Mouse (Mus musculus) heart, embryonic 11.5 days (tissue): ENCODE data around the gene Agbl3. TPM values are rescaled to one million over a fixed set of nuclear protein-coding genes. Genes with fewer than 3 reads are reported as not detected.

ENCODE experiments used
- ATAC-seq: fragments of 200-750 bp; cut with Nextera tagmentation; replicated peaks from 2 replicates; pipeline ENCODE4 v1.8.0; 2017; ENCODE audit warnings: moderate library complexity; ENCODE audit not compliant: insufficient number of reproducible peaks, low FRiP score, low TSS enrichment
- H3K27ac ChIP-seq: fragments of 300-500 bp; sonication (generic); 2 replicates; pipeline ENCODE4 v1.5.1; 2014; ENCODE audit warnings: mild to moderate bottlenecking, low read depth, low read length
- H3K27me3 ChIP-seq: fragments of 300-500 bp; sonication (generic); 2 replicates; pipeline ENCODE4 v1.6.1; 2014; ENCODE audit warnings: mild to moderate bottlenecking, low read length, mixed read lengths; ENCODE audit not compliant: control insufficient read depth, insufficient read depth
- H3K36me3 ChIP-seq: fragments of 300-500 bp; sonication (generic); 2 replicates; pipeline ENCODE4 v1.6.1; 2014; ENCODE audit warnings: mild to moderate bottlenecking, low read length, moderate library complexity, mixed read lengths; ENCODE audit not compliant: control insufficient read depth, insufficient read depth
- H3K4me1 ChIP-seq: fragments of 300-500 bp; sonication (generic); 2 replicates; pipeline ENCODE4 v1.6.1; 2014; ENCODE audit warnings: low read length; ENCODE audit not compliant: control insufficient read depth, insufficient read depth
- H3K4me2 ChIP-seq: fragments of 300-500 bp; sonication (generic); 2 replicates; pipeline ENCODE4 v1.6.1; 2014; ENCODE audit warnings: mild to moderate bottlenecking, moderate library complexity
- H3K4me3 ChIP-seq: fragments of 300-500 bp; sonication (generic); 2 replicates; pipeline ENCODE4 v1.5.1; 2014; ENCODE audit warnings: low read depth, low read length
- H3K9ac ChIP-seq: fragments of 300-500 bp; sonication (generic); 2 replicates; pipeline ENCODE4 v1.6.1; 2014; ENCODE audit warnings: mild to moderate bottlenecking, low read depth, low read length, moderate library complexity
- H3K9me3 ChIP-seq: fragments of 300-500 bp; sonication (generic); replicated peaks from 2 replicates; pipeline ENCODE4 v1.6.1; 2016; ENCODE audit warnings: low read length; ENCODE audit not compliant: control insufficient read depth
- WGBS: fragments of 180-500 bp; shearing (Covaris S2); extraction: QIAGEN DNeasy Blood & Tissue Kit; methylation state at CpG from one replicate; pipeline ENCODE4 v1.1.7; 2014; ENCODE audit not compliant: insufficient replicate concordance; 5-methylcytosine and 5-hydroxymethylcytosine counted together
- polyA plus RNA-seq: library from polyadenylated mRNA; unstranded; fragments of >200 nt; fragmentation: Nextera tagmentation; extraction: Ambion mirVana; gene quantifications from 2 replicates; pipeline ENCODE4 v1.2.1, GENCODE M21; 2014

The Agbl3 gene
- polyA plus RNA-seq, 1 experiment from 2014 or later = 4.7 TPM

- Histone ChIP-seq H3K4me2 (no peak overlapping the region), H3K9ac (no peak overlapping the region), H3K9me3 (no peaks in the 10 kb centered on the region), H3K4me3 (no peak overlapping the region), H3K27me3 (no peaks in the 10 kb centered on the region), H3K36me3 (peaks cover 15% of the 10 kb centered on the region), H3K4me1 (peaks cover 30% of the 10 kb centered on the region), H3K27ac (no peak overlapping the region)
- 63% methylated on average over 6 of the region's 6 CpGs for WGBS
- ATAC-seq = no peak
Measured at GRCm38 (mm10) chr6:34879911-34880475, 99.8 kb downstream of the Agbl3 start.

GRCm38 (mm10) chr6:34884724-34885123, 104.5 kb downstream of the Agbl3 start:
- 82% methylated on average over 7 of the region's 7 CpGs for WGBS
- H3K27me3 ChIP-seq = no peaks in the 10 kb centered on the region
- H3K9me3 ChIP-seq = no peaks in the 10 kb centered on the region
- no peak overlapping the region for H3K4me3 ChIP-seq
- H3K9ac ChIP-seq = no peak overlapping the region
- peaks cover 11% of the 10 kb centered on the region for H3K4me1 ChIP-seq
- no peak for ATAC-seq
- no peak overlapping the region for H3K27ac ChIP-seq
- no peak overlapping the region for H3K4me2 ChIP-seq
- H3K36me3 ChIP-seq = peaks cover 20% of the 10 kb centered on the region

- H3K27ac ChIP-seq = peak overlapping the region; percentile 37; the same call in 1 of the 2 replicates
- WGBS = 71% methylated on average over 6 of the region's 6 CpGs
- H3K9me3 ChIP-seq = no peaks in the 10 kb centered on the region
- H3K4me2 ChIP-seq = no peak overlapping the region
- H3K27me3 ChIP-seq = no peaks in the 10 kb centered on the region
- H3K9ac ChIP-seq = no peak overlapping the region
- peaks cover 13% of the 10 kb centered on the region for H3K4me1 ChIP-seq
- ATAC-seq = no peak
- peaks cover 31% of the 10 kb centered on the region for H3K36me3 ChIP-seq
- H3K4me3 ChIP-seq = no peak overlapping the region
Measured at GRCm38 (mm10) chr6:34887131-34887850, 107.1 kb downstream of the Agbl3 start.

GRCm38 (mm10) chr6:34889185-34889584, 109.0 kb downstream of the Agbl3 start:
- Histone ChIP-seq H3K36me3 (peaks cover 35% of the 10 kb centered on the region), H3K4me3 (no peak overlapping the region), H3K27ac (no peak overlapping the region), H3K9me3 (no peaks in the 10 kb centered on the region), H3K4me1 (peaks cover 13% of the 10 kb centered on the region), H3K4me2 (no peak overlapping the region), H3K9ac (no peak overlapping the region), H3K27me3 (no peaks in the 10 kb centered on the region)
- 71% methylated on average over 4 of the region's 4 CpGs for WGBS
- ATAC-seq = no peak

GRCm38 (mm10) chr6:34895569-34895968, 115.3 kb downstream of the Agbl3 start:
- ATAC-seq = no peak
- 87% methylated on average over 7 of the region's 7 CpGs for WGBS
- peaks cover 19% of the 10 kb centered on the region for H3K4me1 ChIP-seq

GRCm38 (mm10) chr6:34896168-34896780, 116.0 kb downstream of the Agbl3 start:
- H3K9me3 ChIP-seq = no peaks in the 10 kb centered on the region
- no peak for ATAC-seq
- peaks cover 17% of the 10 kb centered on the region for H3K4me1 ChIP-seq
- no peaks in the 10 kb centered on the region for H3K27me3 ChIP-seq
- H3K4me2 ChIP-seq = no peak overlapping the region
- H3K4me3 ChIP-seq = no peak overlapping the region
- WGBS = 56% methylated on average over 16 of the region's 16 CpGs
- H3K27ac ChIP-seq = no peak overlapping the region
- peaks cover 35% of the 10 kb centered on the region for H3K36me3 ChIP-seq
- H3K9ac ChIP-seq = no peak overlapping the region

More at GRCm38 (mm10) chr6:34895569-34895968, 115.3 kb downstream of the Agbl3 start:
- H3K9ac ChIP-seq = no peak overlapping the region
- H3K27me3 ChIP-seq = no peaks in the 10 kb centered on the region
- H3K27ac ChIP-seq = no peak overlapping the region
- no peaks in the 10 kb centered on the region for H3K9me3 ChIP-seq
- H3K36me3 ChIP-seq = peaks cover 39% of the 10 kb centered on the region
- no peak overlapping the region for H3K4me3 ChIP-seq
- H3K4me2 ChIP-seq = no peak overlapping the region

GRCm38 (mm10) chr6:34899127-34899526, 118.9 kb downstream of the Agbl3 start:
- Histone ChIP-seq H3K36me3 (peaks cover 18% of the 10 kb centered on the region), H3K9ac (no peak overlapping the region), H3K9me3 (no peaks in the 10 kb centered on the region), H3K4me1 (peaks cover 41% of the 10 kb centered on the region), H3K27ac (no peak overlapping the region), H3K4me3 (no peak overlapping the region), H3K4me2 (no peak overlapping the region), H3K27me3 (no peaks in the 10 kb centered on the region)
- 63% methylated on average over 2 of the region's 2 CpGs for WGBS
- 0 out of 2 replicates have a peak, but pooled peaks have one; percentile 40 for ATAC-seq

GRCm38 (mm10) chr6:34900990-34901389, 120.8 kb downstream of the Agbl3 start:
- ATAC-seq = no peak
- Histone ChIP-seq H3K4me3 (no peak overlapping the region), H3K9ac (no peak overlapping the region), H3K9me3 (no peaks in the 10 kb centered on the region), H3K4me1 (peaks cover 46% of the 10 kb centered on the region), H3K36me3 (peaks cover 7% of the 10 kb centered on the region), H3K27ac (no peak overlapping the region), H3K27me3 (no peaks in the 10 kb centered on the region), H3K4me2 (no peak overlapping the region)
- WGBS = 67% methylated on average over 2 of the region's 2 CpGs
